Mouse (Mus musculus) megakaryocyte, embryonic 14.5 days (primary cell): ENCODE results near the gene Clca3a2.
"Not testable (repeated sequence)": the region's sequence is repeated elsewhere in the genome, so short reads cannot be mapped to it uniquely, and the experiment has no call there.

ENCODE experiments used
- FLI1 ChIP-seq: IDR thresholded peaks from 2 replicates; pipeline ENCODE4 v1.6.1; 2012; ENCODE audit warnings: low read length, inconsistent platforms, mixed read lengths
- GATA1 ChIP-seq: IDR thresholded peaks from 3 replicates; pipeline ENCODE4 v1.6.1; 2012; ENCODE audit warnings: mixed read lengths, low read length, inconsistent platforms, borderline replicate concordance

GRCm38 (mm10) chr3:144808153-144808925, 11.0 kb downstream of the Clca3a2 start:
- TF ChIP-seq GATA1, FLI1: not testable (repeated sequence)
